Mouse (Mus musculus): ENCODE measurements around the gene Lhfp.

- TF ChIP-seq CTCF (IDR thresholded peaks at IDR 0.05; ENCODE audit: borderline replicate concordance, extremely low read depth, insufficient read depth, insufficient read length) (no peak), POLR2A (IDR thresholded peaks at IDR 0.05; ENCODE audit: borderline replicate concordance, extremely low read depth, insufficient read depth, insufficient read length, poor library complexity, severe bottlenecking) (no peak)
Observed at GRCm38 (mm10) chr3:53100210-53100609, 58.9 kb downstream of the Lhfp start.

All from brain, embryonic 14.5 days (tissue).